Mouse (Mus musculus): ENCODE results near the gene Smug1. TPM values are rescaled to one million over a fixed set of nuclear protein-coding genes. Genes with fewer than 3 reads are reported as not detected.
A peak's percentile ranks its signal among the peaks of the same experiment; 100 is the strongest.

Smug1 gene
- total and polyA plus RNA-seq, 3 experiments = 11.0 to 16.7 (median 16.6) TPM

- no peak for DNase-seq
Measured at GRCm38 (mm10) chr15:103177611-103178041, 10.7 kb upstream of the Smug1 start.

GRCm38 (mm10) chr15:103176874-103177421 is 10.1 kb upstream of the Smug1 start:
- peak; percentile 90 for DNase-seq

GRCm38 (mm10) chr15:103173251-103173650 is 6.4 kb upstream of the Smug1 start:
- DNase-seq = no peak

- DNase-seq = peak; percentile 69
Measured at GRCm38 (mm10) chr15:103172537-103172936, 5.6 kb upstream of the Smug1 start.

GRCm38 (mm10) chr15:103171276-103171675 is 4.4 kb upstream of the Smug1 start:
- DNase-seq = peak; percentile 79

GRCm38 (mm10) chr15:103170316-103170679 is 3.4 kb upstream of the Smug1 start:
- DNase-seq = no peak

- no peak for DNase-seq
Measured at GRCm38 (mm10) chr15:103169612-103170315, 2.9 kb upstream of the Smug1 start.

GRCm38 (mm10) chr15:103168801-103169611 is 2.1 kb upstream of the Smug1 start:
- peak; percentile 63 for DNase-seq

GRCm38 (mm10) chr15:103167786-103168185 is 894 bp upstream of the Smug1 start:
- no peak for DNase-seq

- no peak for DNase-seq
Measured at GRCm38 (mm10) chr15:103165924-103166323, 968 bp downstream of the Smug1 start.

GRCm38 (mm10) chr15:103165379-103165778 is 1.5 kb downstream of the Smug1 start:
- peak; percentile 87 for DNase-seq

- peak; percentile 92 for DNase-seq
Measured at GRCm38 (mm10) chr15:103163182-103163919, 3.5 kb downstream of the Smug1 start.

GRCm38 (mm10) chr15:103157585-103157984 is 9.3 kb downstream of the Smug1 start:
- DNase-seq = no peak

GRCm38 (mm10) chr15:103156890-103157289 is 10.0 kb downstream of the Smug1 start:
- DNase-seq = no peak

- DNase-seq = no peak
Measured at GRCm38 (mm10) chr15:103155366-103156321, 11.2 kb downstream of the Smug1 start.

GRCm38 (mm10) chr15:103152890-103153610 is 13.8 kb downstream of the Smug1 start:
- DNase-seq = no peak

GRCm38 (mm10) chr15:103152371-103152770 is 14.5 kb downstream of the Smug1 start:
- DNase-seq = no peak

- no peak for DNase-seq
Measured at GRCm38 (mm10) chr15:103147779-103148178, 19.1 kb downstream of the Smug1 start.

- DNase-seq = no peak
Measured at GRCm38 (mm10) chr15:103147422-103147690, 19.5 kb downstream of the Smug1 start.

- DNase-seq = peak; percentile 46
Measured at GRCm38 (mm10) chr15:103146627-103147421, 20.1 kb downstream of the Smug1 start.
